Mouse (Mus musculus) layer of hippocampus, adult 18-20 months (tissue): ENCODE results near the gene Pgls. TPM values are rescaled to one million over a fixed set of nuclear protein-coding genes. Genes with fewer than 3 reads are reported as not detected.

ENCODE experiments used
- DNase-seq, 2 experiments: peaks; one replicate each; pipeline ENCODE4 v3.0.0; 2022; ENCODE audit warnings: low spot score in 2 of 2
- total RNA-seq, 2 experiments: library from RNA; stranded (reverse); gene quantifications; 2 replicates each; pipeline ENCODE4 v1.2.3; 2021

Gene Pgls
- total RNA-seq, 2 experiments from 2014 or later, result 32.0 to 33.1 TPM

DNA sequence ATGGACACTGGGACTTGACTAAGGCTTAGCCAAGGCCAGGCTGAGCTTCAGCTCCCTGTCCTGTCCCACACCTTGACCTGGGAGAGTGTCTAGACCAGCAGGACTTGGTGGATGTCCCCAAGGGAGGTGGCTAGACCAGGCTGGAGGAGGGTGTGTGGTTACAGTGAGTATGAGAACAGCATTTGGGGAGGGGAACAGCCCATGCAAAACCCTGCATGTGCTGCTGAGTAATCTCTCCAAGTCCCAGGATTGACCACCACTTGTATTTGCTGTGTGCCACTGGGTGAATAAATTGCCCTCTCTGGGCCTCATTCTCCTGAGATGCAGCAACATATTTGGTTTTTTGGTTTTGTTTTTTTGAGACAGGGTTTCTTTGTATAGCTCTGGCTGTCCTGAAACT, 6.4 kb downstream of the Pgls start:
- DNase-seq, result no peak

DNA sequence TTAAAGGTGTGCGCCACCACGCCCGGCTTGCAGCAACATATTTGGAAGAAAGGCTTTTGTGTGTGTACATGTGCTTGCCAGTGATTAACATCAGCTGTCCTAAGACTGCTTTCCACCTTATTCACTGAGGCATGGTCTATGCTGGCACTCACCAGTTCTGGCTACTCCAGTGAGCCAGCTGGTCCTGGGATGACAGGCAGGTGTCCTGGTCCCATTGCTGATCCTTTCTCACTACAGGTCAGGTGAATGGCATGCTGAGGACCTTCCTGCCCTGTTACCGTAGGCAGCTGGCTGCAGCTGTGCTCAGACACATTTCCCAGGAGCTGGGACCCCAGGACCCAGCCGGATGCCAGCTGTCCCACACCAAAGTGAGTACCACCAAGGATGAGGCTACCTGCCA, 6.9 kb downstream of the Pgls start:
- no peak for DNase-seq

DNA sequence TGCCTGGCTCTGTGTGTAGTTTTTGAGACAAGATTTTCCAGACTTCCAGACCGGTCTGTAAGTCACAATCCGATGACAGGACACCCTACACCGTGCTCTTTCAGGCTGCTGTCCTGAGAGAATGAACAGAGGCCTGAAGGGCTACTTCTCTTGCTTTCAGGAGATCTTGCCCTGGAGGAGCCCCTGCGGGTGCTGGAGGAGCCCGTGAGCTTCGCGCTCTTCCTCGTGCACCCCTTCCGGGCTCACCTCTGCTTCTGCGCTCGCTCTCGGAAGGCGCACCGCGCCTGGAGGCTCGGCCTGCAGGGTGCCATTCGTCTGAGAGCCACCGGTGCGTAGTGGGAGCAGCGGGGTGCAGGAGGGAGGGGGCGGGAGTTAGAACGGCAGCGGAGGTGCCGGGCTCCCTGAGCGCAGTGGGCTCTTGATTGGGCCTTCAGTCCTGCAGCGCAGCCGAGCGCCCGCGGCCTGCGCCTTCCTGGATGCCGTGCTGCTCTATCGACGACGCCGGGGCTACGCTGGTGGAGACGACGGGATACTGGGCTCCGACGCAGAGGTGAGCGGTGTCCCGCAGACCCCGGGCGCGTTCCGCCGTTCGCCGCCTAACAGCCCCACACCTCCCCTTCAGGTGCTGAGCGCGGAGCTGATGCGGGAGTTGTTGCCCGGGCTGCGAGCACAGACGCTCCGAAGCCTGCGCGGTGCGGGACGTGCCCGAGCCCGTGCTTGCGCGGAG, 10.1 kb downstream of the Pgls start:
- DNase-seq, result no peak

GRCm38 (mm10) chr8:71602666-71603334, 10.8 kb downstream of the Pgls start:
- DNase-seq, result peak; percentile 47 to 69

DNA sequence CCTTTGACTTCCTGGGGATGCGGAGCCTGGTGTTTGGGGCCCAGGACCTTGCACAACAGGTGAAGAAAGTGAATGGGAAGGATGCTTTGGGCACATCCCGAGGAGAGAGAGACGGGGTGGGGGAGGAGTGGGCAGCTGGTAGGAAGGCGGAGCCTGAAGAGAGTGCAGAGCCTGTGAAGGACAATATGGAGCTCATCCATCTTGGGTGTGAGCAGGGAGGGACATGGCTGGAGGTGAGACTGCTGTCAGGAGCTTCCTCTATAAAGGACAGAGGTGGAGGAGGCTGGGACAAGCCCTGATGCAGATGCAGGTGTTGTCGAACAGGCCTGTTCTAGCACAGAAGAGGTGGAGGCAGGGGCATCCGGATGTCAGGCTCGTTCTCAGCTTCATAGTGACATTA, 12.0 kb downstream of the Pgls start:
- DNase-seq, result no peak

GRCm38 (mm10) chr8:71610822-71611651, 19.1 kb downstream of the Pgls start, which contains the start of gene Colgalt1:
Colgalt1 (plus strand) TSS chr8:71610998.
- peak; percentile 97 to 99 for DNase-seq

DNA sequence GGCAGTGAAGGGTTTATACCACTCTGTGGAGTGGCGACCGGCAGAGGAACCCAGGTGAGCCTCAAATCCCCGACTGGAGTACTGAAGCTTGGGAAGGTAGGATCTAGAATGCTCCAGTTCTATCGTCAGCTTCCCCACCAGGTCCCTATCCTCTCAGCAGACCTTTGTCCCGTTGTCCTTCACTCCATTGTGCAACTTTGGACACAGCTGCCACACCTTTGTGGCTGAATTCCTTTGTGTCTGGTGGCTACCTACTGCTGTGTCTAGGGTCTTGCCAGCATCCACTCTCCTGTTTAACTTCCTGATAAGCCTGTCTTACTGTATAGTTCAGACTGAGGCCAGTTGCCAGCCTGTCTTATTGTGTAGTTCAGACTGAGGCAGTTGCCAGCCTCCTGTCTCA, 20.2 kb downstream of the Pgls start:
- DNase-seq, result no peak

GRCm38 (mm10) chr8:71613418-71613817, 21.4 kb downstream of the Pgls start:
- DNase-seq, result no peak

DNA sequence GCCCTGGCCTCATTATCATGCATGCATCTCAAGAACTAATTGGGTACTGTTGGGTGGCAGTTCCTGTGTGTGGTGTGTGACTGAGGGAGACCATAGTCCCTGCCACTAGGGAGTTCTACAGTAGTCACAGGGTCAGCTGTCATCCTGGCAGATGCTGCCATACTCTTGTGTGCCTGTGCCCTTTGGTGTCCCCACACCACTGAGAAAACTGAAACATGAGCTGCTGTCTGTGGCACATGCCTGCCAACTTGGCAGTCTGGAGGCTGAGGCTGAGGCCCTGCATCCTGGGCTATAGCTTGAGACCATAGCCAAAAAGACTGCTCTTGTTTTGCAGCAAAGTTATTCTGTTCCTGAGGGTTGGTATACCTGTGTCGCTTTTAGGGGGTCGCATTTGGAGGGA, 27.8 kb downstream of the Pgls start:
- DNase-seq, result no peak

DNA sequence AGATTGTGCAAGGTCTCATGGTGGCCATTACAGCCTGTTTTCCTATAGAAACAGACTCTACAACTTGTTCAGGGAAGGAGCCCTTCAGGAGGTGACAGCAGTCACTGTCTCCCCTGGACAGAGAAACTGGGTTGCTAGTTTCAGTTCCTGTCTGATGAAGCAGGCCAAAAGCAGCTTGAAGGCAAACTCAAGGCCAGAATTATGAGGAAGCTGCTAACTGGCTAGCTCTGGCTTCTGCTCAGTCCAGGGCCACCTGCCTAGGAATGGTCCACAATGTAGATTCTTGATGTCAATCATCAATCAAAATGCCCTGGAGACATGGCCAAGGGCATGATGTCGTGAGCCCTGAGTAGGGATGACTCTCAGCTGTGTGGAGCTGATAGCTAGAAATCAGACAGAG, 33.1 kb downstream of the Pgls start:
- DNase-seq, result no peak

- no peak for DNase-seq
Measured at GRCm38 (mm10) chr8:71626753-71627152, 34.8 kb downstream of the Pgls start.

DNA sequence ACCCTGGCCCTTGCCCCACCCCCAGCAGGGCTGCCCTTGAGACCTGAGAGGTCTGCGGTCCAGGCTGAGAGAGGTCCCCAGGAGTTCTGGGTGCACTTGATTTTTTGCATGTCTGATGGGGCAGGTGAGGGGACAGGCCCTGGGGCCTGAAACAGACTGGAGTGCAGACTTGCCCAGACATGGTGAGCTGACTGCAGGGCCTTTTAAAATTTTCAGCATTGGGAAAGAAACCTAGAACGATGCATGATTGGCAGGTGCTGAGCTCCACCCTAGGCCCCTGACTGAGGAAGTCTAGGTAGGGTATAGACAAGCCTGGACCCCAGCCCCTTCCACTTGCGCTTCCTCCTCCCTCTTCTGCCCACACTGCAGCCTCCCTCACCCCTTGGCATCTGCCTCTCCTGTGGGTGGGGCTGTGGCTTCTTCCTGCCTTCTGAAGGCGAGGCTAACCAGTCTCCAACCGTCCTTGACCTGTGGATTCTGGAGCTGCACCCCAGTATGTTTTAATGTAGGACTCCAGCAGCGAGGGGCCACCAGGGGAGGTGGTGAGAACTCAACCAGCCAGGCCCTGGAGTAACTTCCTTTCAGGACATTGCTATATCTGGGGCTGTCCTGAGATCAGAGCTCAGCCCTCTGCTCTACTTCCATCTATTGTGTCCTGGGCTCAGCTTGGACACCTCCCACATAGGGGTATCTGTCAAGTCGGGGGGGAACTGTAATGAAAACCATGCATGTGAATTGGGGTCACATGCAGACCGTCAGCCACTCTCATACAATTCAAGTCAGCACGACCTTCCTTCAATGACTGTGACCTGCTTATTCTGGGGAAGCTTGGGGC, 35.5 kb downstream of the Pgls start:
- no peak for DNase-seq

DNA sequence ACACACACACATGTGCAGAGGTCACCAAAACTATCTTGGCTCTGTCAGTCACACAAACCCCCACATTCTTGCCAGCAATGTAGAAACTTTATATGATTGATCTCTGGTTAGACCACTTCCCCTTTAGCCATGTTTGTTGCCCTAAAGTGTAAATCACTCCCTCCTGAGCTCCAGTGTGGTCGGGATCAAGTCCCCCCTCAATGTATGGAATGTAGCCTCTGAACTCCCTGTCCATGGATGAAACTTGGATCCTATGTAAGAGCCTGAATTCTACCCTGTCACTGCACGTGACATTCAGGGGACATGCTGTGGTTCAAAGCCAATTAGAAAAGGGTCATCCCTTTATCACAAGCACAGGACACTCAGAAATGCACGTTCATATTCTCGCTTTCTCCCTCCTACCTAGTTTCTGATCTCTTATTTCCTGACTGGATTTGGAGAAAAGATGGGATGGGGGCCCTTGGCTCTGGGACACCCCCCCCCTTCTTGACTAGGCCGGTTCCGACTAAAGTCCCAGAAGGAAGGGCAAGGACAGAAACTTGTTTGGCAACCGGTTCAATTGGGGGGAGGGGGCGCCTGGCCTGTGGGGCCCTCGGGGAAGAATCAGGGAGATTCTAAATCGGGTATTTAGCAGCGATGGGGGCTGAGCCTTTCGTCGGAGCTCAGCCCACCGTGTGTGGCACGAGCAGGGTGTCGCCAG, 36.6 kb downstream of the Pgls start:
- DNase-seq, result no peak

DNA sequence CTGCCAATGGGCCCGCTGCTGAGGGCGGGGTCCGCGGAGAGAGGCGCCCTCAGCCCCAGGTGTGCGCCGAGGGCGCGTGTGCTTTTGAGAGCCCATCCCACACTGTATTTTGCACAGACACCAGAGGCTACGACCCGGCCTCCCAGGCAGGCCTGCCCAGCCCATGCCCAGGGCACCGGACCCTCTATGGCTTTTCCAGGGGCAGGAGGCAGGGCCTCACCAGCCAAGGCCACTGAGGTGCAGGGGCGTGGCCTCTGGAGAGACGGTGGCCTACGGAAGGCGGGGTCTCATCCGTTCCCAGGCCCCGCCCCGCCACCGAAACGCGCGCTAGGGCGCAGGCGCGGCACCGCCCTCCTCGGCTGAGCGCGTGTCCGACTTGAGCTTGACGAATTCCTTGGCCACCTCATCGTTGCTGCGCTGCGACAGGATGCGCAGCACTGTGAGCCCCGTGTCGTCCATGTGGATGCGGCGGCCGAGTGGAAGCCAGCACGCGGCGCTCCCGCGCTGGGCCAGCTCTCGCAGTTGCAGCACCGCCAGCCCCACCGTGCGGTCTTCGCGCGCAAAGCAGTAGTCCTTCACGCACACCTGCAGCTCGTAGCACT, 37.2 kb downstream of the Pgls start:
- DNase-seq, result peak; percentile 87 to 88

DNA sequence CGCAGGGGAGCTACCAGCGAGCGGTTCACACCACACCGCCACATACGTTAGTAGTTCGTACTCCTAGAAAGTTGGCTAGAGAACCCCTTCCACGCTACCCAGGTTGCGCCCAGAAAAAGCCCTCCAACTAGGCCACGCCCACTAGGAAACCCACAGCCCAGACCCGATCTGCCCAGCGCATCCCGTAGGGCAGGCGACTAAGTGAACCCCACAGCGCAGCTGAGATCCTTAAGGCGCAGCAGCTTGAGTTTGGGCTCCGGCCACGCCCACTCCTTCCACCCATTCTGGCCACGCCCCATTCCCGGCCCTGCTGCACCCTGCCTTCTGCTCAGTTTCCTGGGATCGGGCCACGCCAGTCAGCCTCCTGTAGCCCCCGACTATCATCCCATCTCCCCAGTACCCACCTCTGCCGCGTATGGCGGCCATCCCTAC, 37.8 kb downstream of the Pgls start:
- no peak for DNase-seq

DNA sequence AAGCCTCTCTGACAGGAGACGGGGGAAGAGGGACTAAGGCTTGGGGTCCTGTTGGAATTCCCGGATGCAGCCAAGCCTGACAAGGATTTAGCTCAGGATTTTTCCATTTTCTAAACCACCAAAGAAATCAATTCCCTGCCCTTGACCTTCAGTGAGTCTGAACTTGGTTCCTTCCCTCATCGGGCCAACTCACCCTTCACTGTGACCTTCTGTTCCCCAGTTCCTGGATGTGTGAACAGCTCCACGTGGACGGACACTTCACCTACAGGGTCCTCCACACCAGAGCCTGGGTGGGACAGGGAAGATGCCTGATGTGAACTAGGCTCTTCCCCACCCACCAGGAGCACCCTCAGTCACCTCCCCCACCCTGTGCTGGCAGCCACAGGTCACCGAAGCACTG, 38.8 kb downstream of the Pgls start:
- no peak for DNase-seq

- DNase-seq, result no peak
Measured at GRCm38 (mm10) chr8:71631897-71632296, 39.9 kb downstream of the Pgls start.

- no peak for DNase-seq
Measured at GRCm38 (mm10) chr8:71633164-71633563, 41.2 kb downstream of the Pgls start.

DNA sequence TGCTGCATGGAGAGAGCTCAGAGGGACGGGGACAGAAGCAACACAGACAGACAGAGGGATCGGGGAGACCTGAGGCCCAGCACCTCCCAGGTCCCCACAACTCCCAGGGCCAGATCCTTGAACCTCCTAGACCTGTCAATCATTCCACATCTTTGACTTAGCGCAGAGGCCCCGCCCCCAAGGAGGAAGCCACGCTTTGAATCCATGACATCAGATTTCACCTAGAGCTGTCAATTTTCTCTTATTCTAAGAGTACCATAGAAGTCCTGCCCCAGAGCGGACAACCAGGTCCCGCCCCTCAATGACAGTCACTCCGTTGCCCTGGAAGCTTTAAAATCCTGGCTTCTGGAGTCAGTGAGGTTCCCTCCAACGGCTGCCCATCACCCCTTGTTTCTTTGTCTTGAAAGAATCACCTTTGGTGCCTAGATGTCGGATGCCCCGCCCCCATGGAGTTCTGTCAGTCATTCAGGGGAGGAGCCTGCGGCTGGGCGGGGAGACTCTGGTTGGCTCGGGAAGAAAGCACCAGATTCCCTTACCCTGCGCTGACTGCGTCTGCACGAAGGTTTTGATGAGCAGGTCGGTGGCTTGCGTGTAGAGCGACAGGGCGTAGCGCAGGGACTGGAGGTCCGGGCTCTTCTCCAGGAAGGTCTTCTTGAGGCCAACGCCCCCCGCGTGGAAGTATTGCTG, 42.1 kb downstream of the Pgls start:
- no peak for DNase-seq
